Mouse (Mus musculus): ENCODE measurements around the gene Pp2d1.
"Not testable (repeated sequence)": the region's sequence is repeated elsewhere in the genome, so short reads cannot be mapped to it uniquely, and the experiment has no call there.

DNA sequence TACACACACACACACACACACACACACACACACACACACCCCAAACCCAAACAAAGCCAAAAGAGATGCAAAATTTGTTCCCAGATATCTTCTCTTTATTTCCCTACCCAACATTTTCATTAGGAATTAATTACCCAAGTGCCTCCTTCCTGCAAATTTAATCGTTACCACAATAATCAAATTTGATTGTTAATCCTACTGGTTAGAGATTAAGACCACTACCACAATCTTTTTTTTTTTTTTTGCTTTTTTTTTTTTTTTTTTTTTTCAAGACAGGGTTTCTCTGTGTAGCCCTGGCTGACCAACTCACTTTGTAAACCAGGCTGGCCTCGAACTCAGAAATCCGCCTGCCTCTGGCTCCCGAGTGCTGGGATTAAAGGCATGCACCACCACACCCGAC is 31.7 kb upstream of the Pp2d1 start:
- TF ChIP-seq POLR2A (IDR thresholded peaks at IDR 0.05; ENCODE audit: low read depth, low read length); CTCF (conservative IDR thresholded peaks at IDR 0.05 in 1 of 2, IDR thresholded peaks at IDR 0.05 in 1 of 2; ENCODE audit: low read depth in 2 of 2, low read length in 2 of 2); EP300 (IDR thresholded peaks at IDR 0.05; ENCODE audit: low read length); POLR2AphosphoS2 (IDR thresholded peaks at IDR 0.05; ENCODE audit: low read depth, low read length); MAX (IDR thresholded peaks at IDR 0.05; ENCODE audit: low read length); MEF2A (IDR thresholded peaks at IDR 0.05; ENCODE audit: borderline replicate concordance, low read depth, low read length); CHD1 (IDR thresholded peaks at IDR 0.05; ENCODE audit: low read depth, low read length); JUND (conservative IDR thresholded peaks at IDR 0.05; ENCODE audit: low read depth, low read length); CHD2 (IDR thresholded peaks at IDR 0.05; ENCODE audit: low read length); SMC3 (IDR thresholded peaks at IDR 0.05; ENCODE audit: low read depth, low read length): not testable (repeated sequence)

Data from CH12.LX (cell line).